Mouse (Mus musculus): ENCODE results near the gene Slk.

DNA sequence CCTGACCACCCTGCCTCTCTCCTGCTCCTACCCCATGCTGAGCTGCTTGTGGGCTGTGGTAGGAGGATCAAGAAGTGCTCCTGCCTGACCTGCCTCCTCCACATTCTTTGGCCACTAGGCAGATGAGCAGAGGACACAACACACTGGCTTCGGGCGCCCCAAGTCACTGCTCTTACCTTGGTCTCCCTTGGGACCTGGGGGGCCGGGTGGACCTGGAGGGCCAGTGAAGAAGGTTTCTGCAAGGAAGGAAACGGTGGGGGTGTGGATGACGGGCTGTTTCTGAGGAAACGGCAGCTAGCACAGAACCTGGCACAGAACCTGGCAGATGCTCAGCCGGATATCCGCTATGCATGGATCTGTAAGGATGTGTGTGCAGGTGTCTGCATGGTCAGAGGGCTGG is 73.7 kb downstream of the Slk start:
- no peak for TF ChIP-seq CTCF (IDR thresholded peaks at IDR 0.05; ENCODE audit: extremely low read depth, insufficient read depth, low read length)
- TF ChIP-seq POLR2A (IDR thresholded peaks at IDR 0.05; ENCODE audit: extremely low read depth, insufficient read depth, low read length) = no peak
